Mouse (Mus musculus) right cerebral cortex, postnatal 36 days (tissue): ENCODE measurements around the gene Nup54.

Experiments used
- DNase-seq, 2 experiments: peaks; one replicate each; pipeline ENCODE4 v3.0.0; 2022; ENCODE audit warnings: low spot score in 2 of 2, mixed read lengths in 1 of 2

Gene Nup54

GRCm38 (mm10) chr5:92376795-92377405, 58.1 kb downstream of the Nup54 start:
- DNase-seq = no peak

- DNase-seq = no peak
Observed at GRCm38 (mm10) chr5:92375368-92375767, 59.7 kb downstream of the Nup54 start.

GRCm38 (mm10) chr5:92374721-92375142, 60.3 kb downstream of the Nup54 start:
- no peak for DNase-seq

- no peak for DNase-seq
Observed at GRCm38 (mm10) chr5:92372605-92373004, 62.4 kb downstream of the Nup54 start.

- no peak for DNase-seq
Observed at GRCm38 (mm10) chr5:92371361-92371976, 63.5 kb downstream of the Nup54 start.

GRCm38 (mm10) chr5:92370891-92371290, 64.1 kb downstream of the Nup54 start:
- DNase-seq = no peak

GRCm38 (mm10) chr5:92370392-92370791, 64.6 kb downstream of the Nup54 start:
- DNase-seq = no peak

- peak; percentile 40 to 55 for DNase-seq
Observed at GRCm38 (mm10) chr5:92369151-92369994, 65.6 kb downstream of the Nup54 start.

GRCm38 (mm10) chr5:92368392-92368791, 66.6 kb downstream of the Nup54 start:
- no peak for DNase-seq

- DNase-seq = no peak
Observed at GRCm38 (mm10) chr5:92366565-92366964, 68.5 kb downstream of the Nup54 start.
